Mouse (Mus musculus) MEL (cell line): ENCODE measurements around the gene Rab35. TPM values are rescaled to one million over a fixed set of nuclear protein-coding genes. Genes with fewer than 3 reads are reported as not detected.

Experiments
- DNase-seq: peaks from one replicate; pipeline ENCODE4 v3.0.0; 2011; ENCODE audit warnings: low read depth, low spot score
- H3K27ac ChIP-seq: 2 replicates; pipeline ENCODE4 v1.5.1; 2012; ENCODE audit warnings: low read depth, mild to moderate bottlenecking, control low read depth, low read length, moderate library complexity; ENCODE audit not compliant: control insufficient read depth
- H3K27me3 ChIP-seq, 2 experiments: fragments of 150-350 bp in 1 of 2; sonication (generic) in 1 of 2; 2 replicates each; pipeline ENCODE4 v1.6.1; 2012; ENCODE audit warnings: low read length in 2 of 2, mild to moderate bottlenecking in 2 of 2, improper control_type of control experiment in 1 of 2, moderate library complexity in 1 of 2; ENCODE audit not compliant: insufficient read depth in 2 of 2, control insufficient read depth in 1 of 2
- H3K36me3 ChIP-seq, 2 experiments: 2 replicates each; pipeline ENCODE4 v1.6.1; 2012 to 2014; ENCODE audit warnings: low read length in 2 of 2, improper control_type of control experiment in 1 of 2, inconsistent platforms in 1 of 2, mild to moderate bottlenecking in 1 of 2; ENCODE audit not compliant: insufficient read depth in 2 of 2, control insufficient read depth in 1 of 2
- H3K4me1 ChIP-seq, 2 experiments: fragments of 150-350 bp in 1 of 2; sonication (generic) in 1 of 2; 2 replicates each; pipeline ENCODE4 v1.6.1; 2012; ENCODE audit warnings: low read length in 2 of 2, improper control_type of control experiment in 1 of 2, mild to moderate bottlenecking in 1 of 2; ENCODE audit not compliant: insufficient read depth in 2 of 2, control insufficient read depth in 1 of 2
- H3K4me3 ChIP-seq, 2 experiments: fragments of 150-350 bp in 1 of 2; sonication (generic) in 1 of 2; 2 replicates each; pipeline ENCODE4 v1.5.1; 2012; ENCODE audit warnings: low read depth in 2 of 2, low read length in 2 of 2, mild to moderate bottlenecking in 2 of 2, moderate library complexity in 2 of 2, control low read depth in 1 of 2, improper control_type of control experiment in 1 of 2; ENCODE audit not compliant: control insufficient read depth in 1 of 2, insufficient read depth in 1 of 2
- H3K79me2 ChIP-seq: 2 replicates; pipeline ENCODE4 v1.6.1; 2012; ENCODE audit warnings: mild to moderate bottlenecking, low read length, moderate library complexity; ENCODE audit not compliant: control insufficient read depth, poor library complexity, insufficient read depth
- H3K9ac ChIP-seq: 2 replicates; pipeline ENCODE4 v1.6.1; 2012; ENCODE audit warnings: low read depth, mild to moderate bottlenecking, control low read depth, low read length, moderate library complexity; ENCODE audit not compliant: control insufficient read depth, poor library complexity, severe bottlenecking
- H3K9me3 ChIP-seq: fragments of 150-350 bp; sonication (generic); replicated peaks from 2 replicates; pipeline ENCODE4 v1.6.1; 2012; ENCODE audit warnings: mild to moderate bottlenecking, low read length, improper control_type of control experiment, moderate library complexity; ENCODE audit not compliant: insufficient read depth
- CHD2 ChIP-seq: IDR thresholded peaks from 2 replicates; pipeline ENCODE4 v1.6.1; 2011; ENCODE audit warnings: low read length, improper control_type of control experiment
- E2F4 ChIP-seq: IDR thresholded peaks from 2 replicates; pipeline ENCODE4 v1.6.1; 2011; ENCODE audit warnings: low read depth, low read length, improper control_type of control experiment, borderline replicate concordance
- ELF1 ChIP-seq: IDR thresholded peaks from 2 replicates; pipeline ENCODE4 v1.6.1; 2014; ENCODE audit warnings: low read depth, mild to moderate bottlenecking, inconsistent platforms, low read length, improper control_type of control experiment, moderate library complexity
- EP300 ChIP-seq, 2 experiments: IDR thresholded peaks; 2 replicates each; pipeline ENCODE4 v1.6.1; 2011; ENCODE audit warnings: improper control_type of control experiment in 2 of 2, low read length in 2 of 2, low read depth in 1 of 2, mild to moderate bottlenecking in 1 of 2
- ETS1 ChIP-seq: IDR thresholded peaks from 2 replicates; pipeline ENCODE4 v1.6.1; 2012; ENCODE audit warnings: low read depth, mild to moderate bottlenecking, inconsistent platforms, low read length, improper control_type of control experiment, moderate library complexity
- GABPA ChIP-seq: IDR thresholded peaks from 2 replicates; pipeline ENCODE4 v1.6.1; 2012; ENCODE audit warnings: low read depth, mild to moderate bottlenecking, inconsistent platforms, low read length, improper control_type of control experiment, moderate library complexity
- JUND ChIP-seq: IDR thresholded peaks from 2 replicates; pipeline ENCODE4 v1.6.1; 2011; ENCODE audit warnings: low read depth, mild to moderate bottlenecking, improper control_type of control experiment, low read length
- KAT2A ChIP-seq: conservative IDR thresholded peaks from 2 replicates; pipeline ENCODE4 v1.6.1; 2012; ENCODE audit warnings: low read depth, low read length, improper control_type of control experiment, inconsistent platforms
- MAFK ChIP-seq: IDR thresholded peaks from 2 replicates; pipeline ENCODE4 v1.6.1; 2011; ENCODE audit warnings: low read depth, mild to moderate bottlenecking, low read length, improper control_type of control experiment, borderline replicate concordance
- MAZ ChIP-seq: IDR thresholded peaks from 2 replicates; pipeline ENCODE4 v1.6.1; 2012; ENCODE audit warnings: low read depth, mild to moderate bottlenecking, inconsistent platforms, low read length, improper control_type of control experiment
- NELFE ChIP-seq: IDR thresholded peaks from 2 replicates; pipeline ENCODE4 v1.6.1; 2011; ENCODE audit warnings: low read depth, low read length, improper control_type of control experiment
- NRF1 ChIP-seq: IDR thresholded peaks from 2 replicates; pipeline ENCODE4 v1.6.1; 2014; ENCODE audit warnings: low read depth, mild to moderate bottlenecking, inconsistent platforms, low read length, improper control_type of control experiment, moderate library complexity; ENCODE audit not compliant: poor library complexity, insufficient read depth, severe bottlenecking
- POLR2AphosphoS2 ChIP-seq: IDR thresholded peaks from 2 replicates; pipeline ENCODE4 v1.6.1; 2011; ENCODE audit warnings: low read length, improper control_type of control experiment
- RAD21 ChIP-seq: IDR thresholded peaks from 2 replicates; pipeline ENCODE4 v1.6.1; 2011; ENCODE audit warnings: mild to moderate bottlenecking, low read depth, low read length, improper control_type of control experiment
- RCOR1 ChIP-seq: IDR thresholded peaks from 2 replicates; pipeline ENCODE4 v1.6.1; 2012; ENCODE audit warnings: low read depth, mild to moderate bottlenecking, inconsistent platforms, low read length, improper control_type of control experiment
- SIN3A ChIP-seq: IDR thresholded peaks from 2 replicates; pipeline ENCODE4 v1.6.1; 2012; ENCODE audit warnings: low read length, improper control_type of control experiment, inconsistent platforms
- TAL1 ChIP-seq: IDR thresholded peaks from 2 replicates; pipeline ENCODE4 v1.6.1; 2012; ENCODE audit warnings: mild to moderate bottlenecking, inconsistent platforms, low read length, moderate library complexity, mixed read lengths
- USF1 ChIP-seq: IDR thresholded peaks from 2 replicates; pipeline ENCODE4 v1.6.1; 2014; ENCODE audit warnings: low read depth, mild to moderate bottlenecking, inconsistent platforms, low read length, improper control_type of control experiment, moderate library complexity
- USF2 ChIP-seq, 2 experiments: IDR thresholded peaks; 2 replicates each; pipeline ENCODE4 v1.6.1; 2011 to 2012; ENCODE audit warnings: improper control_type of control experiment in 2 of 2, low read length in 2 of 2, borderline replicate concordance in 1 of 2, inconsistent platforms in 1 of 2, low read depth in 1 of 2, mild to moderate bottlenecking in 1 of 2; ENCODE audit not compliant: insufficient read depth in 1 of 2
- ZC3H11A ChIP-seq: IDR thresholded peaks from 2 replicates; pipeline ENCODE4 v1.6.1; 2012; ENCODE audit warnings: low read depth, mild to moderate bottlenecking, inconsistent platforms, low read length, improper control_type of control experiment
- polyA plus RNA-seq, 2 experiments: library from polyadenylated mRNA; stranded (reverse) in 1 of 2; unstranded in 1 of 2; fragments of >175 nt in 1 of 2; fragments of >200 nt in 1 of 2; gene quantifications; 2 replicates each; pipeline versions ENCODE4 v1.2.1 to v1.2.4; 2012; ENCODE audit warnings: low replicate concordance in 2 of 2, low read depth in 1 of 2; ENCODE audit not compliant: insufficient read length in 2 of 2, insufficient read depth in 1 of 2, missing spikeins in 1 of 2
- total RNA-seq: library from RNA; depleted of rRNA; stranded (reverse); fragments of 300-350 nt; gene quantifications from 2 replicates; pipeline ENCODE4 v1.2.3, GENCODE M21; 2012

The Rab35 gene
- total and polyA plus RNA-seq, 3 experiments = 66.9 to 113 TPM; not detected in 1

DNA sequence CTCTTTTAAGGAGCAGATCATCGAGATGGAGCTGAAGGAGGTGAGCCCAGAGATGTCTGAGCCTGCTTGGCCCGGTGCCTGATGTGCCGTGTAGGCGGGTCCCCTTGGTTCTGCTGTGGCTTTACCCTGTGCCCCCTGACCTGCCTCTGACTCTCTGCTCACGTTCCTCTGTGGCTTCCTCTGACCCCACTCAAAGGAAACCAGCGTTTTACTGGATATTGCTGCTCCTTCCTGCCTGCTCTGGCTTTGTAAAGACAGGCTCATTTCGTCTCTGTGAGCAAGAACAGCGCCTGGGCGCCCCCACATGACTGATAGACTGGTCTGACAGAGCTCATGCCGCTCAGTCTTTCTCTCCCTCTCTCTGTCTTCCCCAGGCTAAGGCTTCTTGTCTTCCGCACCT lies 40.7 kb upstream of the Rab35 start:
- no peaks in the 10 kb centered on the region for H3K79me2 ChIP-seq

DNA sequence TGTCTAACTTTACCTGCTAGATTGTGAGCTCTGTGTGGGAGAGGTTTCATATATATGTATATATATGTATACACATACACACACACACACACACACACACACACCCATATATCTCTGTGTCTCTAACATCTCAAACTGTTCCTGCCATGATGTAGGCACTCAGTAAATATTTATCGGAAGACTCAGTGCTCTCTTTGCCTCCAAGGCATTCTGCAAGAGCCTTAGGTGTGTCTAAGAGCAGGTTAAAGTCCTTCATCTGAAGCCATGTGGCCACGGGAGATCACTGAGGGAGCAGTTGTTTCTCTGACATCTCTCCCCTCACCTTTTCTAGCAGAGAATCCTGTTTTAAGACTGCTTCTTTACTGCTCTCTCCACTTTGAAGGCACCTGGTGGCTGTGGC lies 40.2 kb upstream of the Rab35 start:
- H3K4me1 ChIP-seq = no peaks in the 10 kb centered on the region
- no peak overlapping the region for H3K9ac ChIP-seq
- no peaks in the 10 kb centered on the region for H3K27me3 ChIP-seq
- H3K4me3 ChIP-seq = no peak overlapping the region
- TF ChIP-seq EP300 (IDR thresholded peaks at IDR 0.05; ENCODE audit: low read depth in 1 of 2, low read length in 2 of 2) (no peak), NRF1 (no peak), ZC3H11A (no peak), JUND (no peak), GABPA (no peak), KAT2A (no peak), ETS1 (no peak), CHD2 (no peak), TAL1 (no peak), MAFK (no peak), RCOR1 (no peak), USF2 (IDR thresholded peaks at IDR 0.05; ENCODE audit: borderline replicate concordance in 1 of 2, insufficient read depth in 1 of 2, low read depth in 1 of 2, low read length in 2 of 2) (no peak), MAZ (no peak), SIN3A (no peak), NELFE (no peak), POLR2AphosphoS2 (no peak), USF1 (no peak)
- no peak overlapping the region for H3K27ac ChIP-seq
- H3K9me3 ChIP-seq = no peaks in the 10 kb centered on the region
- DNase-seq = no peak
- H3K79me2 ChIP-seq = no peaks in the 10 kb centered on the region
- H3K36me3 ChIP-seq = peaks cover 0 to 13% of the 10 kb centered on the region in 2 experiments; a peak in 2 of 4 replicates

More for the DNA sequence above, 40.7 kb upstream of the Rab35 start:
- H3K9me3 ChIP-seq = no peaks in the 10 kb centered on the region
- TF ChIP-seq RAD21 = no peak
- no peak for TF ChIP-seq E2F4
- TF ChIP-seq USF2 (IDR thresholded peaks at IDR 0.05; ENCODE audit: borderline replicate concordance in 1 of 2, insufficient read depth in 1 of 2, low read depth in 1 of 2, low read length in 2 of 2) = no peak
- no peak for TF ChIP-seq ELF1
- TF ChIP-seq, all 39 proteins: peak for 0
- Histone ChIP-seq H3K27ac (no peak overlapping the region), H3K4me1 (no peaks in the 10 kb centered on the region), H3K4me3 (no peak overlapping the region), H3K36me3 (peaks cover 0 to 14% of the 10 kb centered on the region in 2 experiments; a peak in 2 of 4 replicates), H3K27me3 (no peaks in the 10 kb centered on the region), H3K9ac (no peak overlapping the region)
- no peak for DNase-seq
